Mouse (Mus musculus) spleen, adult 2 months (tissue): Measurements from ENCODE around the gene Glis3.

Experiments
- CTCF ChIP-seq: fragments of 200-500 bp; IDR thresholded peaks from 2 replicates; pipeline ENCODE4 v1.5.1; 2011; ENCODE audit warnings: mild to moderate bottlenecking, inconsistent platforms; ENCODE audit not compliant: insufficient read depth, insufficient read length, insufficient replicate concordance; ENCODE audit errors: extremely low read depth
- POLR2A ChIP-seq: fragments of 200-500 bp; IDR thresholded peaks from 2 replicates; pipeline ENCODE4 v1.6.1; 2011; ENCODE audit warnings: low read depth, low read length, inconsistent platforms

DNA sequence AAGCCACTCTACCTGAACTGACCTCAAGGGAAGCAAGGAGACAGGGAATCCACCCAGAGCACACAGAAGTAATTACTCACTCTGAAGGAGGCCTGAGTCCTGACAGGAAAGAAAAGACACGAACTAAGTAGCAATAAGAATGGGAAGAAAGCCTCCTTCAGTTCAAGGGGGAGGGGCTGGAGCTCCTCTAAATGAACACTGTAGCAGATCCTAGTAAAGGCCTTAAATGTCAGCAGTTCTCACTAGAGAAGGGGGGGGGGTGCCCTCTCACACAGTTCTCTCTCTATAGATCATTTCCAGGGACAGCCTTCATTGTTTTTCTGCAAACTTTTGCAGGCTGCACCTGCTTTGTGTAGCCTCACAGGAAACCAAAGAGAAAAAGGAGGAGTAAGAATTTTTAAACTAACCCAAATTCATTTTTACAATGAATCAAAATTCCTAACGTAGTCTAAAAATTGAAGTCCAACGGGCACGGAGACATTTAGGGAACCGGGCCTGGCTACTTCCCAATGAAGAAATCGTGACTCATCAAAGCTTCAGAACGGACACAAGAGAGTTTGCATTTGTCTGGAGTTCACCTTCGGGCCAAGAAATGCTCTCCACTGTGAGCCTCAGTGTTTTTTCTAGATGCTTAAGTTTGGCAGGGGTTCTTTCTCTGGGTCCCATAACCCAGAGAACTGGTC, 2.7 kb downstream of the Glis3 start:
- TF ChIP-seq CTCF (no peak), POLR2A (no peak)
